Mouse (Mus musculus) embryo, embryonic 10 days (tissue): ENCODE data around the gene Spata32.

Experiments
- DNase-seq: peaks from one replicate; pipeline ENCODE4 v3.0.0-alpha.2; 2015; ENCODE audit warnings: low spot score

Spata32 gene

DNA sequence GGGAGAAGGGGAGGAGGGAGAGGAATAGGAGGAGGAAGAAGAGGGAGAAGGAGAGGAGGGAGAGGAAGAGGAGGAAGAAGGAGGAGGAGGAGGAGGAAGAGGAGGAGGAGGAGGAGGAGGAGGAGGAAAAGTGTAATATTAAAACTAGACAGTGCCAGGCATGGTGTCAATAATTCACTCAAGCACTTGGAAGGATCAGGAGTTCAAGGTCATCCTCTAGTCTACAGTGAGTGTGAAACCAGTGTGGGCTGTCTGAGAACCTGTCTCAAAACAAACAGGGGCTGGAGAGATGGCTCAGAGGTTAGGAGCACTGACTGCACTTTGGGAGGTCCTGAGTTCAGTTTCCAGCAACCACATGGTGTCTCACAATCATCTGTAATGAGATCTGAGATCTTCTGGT lies 15.9 kb downstream of the Spata32 start:
- no peak for DNase-seq

DNA sequence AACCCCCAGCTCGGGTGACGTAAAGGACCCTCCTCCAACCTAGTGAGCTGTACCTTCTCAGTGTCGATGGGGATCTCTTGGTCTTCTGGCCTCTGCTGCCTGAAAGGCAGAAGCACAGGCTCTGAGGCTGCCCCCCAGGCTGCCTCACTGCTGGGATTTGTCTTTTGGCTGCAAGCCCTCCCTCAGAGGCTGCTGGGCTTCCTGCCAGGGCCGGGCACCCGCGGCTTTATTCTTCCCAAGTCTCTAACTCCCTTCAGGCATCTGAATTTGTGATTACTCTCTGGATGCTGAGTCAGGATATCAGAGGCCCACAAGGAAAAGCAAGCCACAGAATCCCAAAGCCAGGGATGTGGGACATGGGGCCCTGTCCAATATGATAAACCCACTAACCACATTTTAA lies 16.6 kb downstream of the Spata32 start:
- DNase-seq, result no peak

DNA sequence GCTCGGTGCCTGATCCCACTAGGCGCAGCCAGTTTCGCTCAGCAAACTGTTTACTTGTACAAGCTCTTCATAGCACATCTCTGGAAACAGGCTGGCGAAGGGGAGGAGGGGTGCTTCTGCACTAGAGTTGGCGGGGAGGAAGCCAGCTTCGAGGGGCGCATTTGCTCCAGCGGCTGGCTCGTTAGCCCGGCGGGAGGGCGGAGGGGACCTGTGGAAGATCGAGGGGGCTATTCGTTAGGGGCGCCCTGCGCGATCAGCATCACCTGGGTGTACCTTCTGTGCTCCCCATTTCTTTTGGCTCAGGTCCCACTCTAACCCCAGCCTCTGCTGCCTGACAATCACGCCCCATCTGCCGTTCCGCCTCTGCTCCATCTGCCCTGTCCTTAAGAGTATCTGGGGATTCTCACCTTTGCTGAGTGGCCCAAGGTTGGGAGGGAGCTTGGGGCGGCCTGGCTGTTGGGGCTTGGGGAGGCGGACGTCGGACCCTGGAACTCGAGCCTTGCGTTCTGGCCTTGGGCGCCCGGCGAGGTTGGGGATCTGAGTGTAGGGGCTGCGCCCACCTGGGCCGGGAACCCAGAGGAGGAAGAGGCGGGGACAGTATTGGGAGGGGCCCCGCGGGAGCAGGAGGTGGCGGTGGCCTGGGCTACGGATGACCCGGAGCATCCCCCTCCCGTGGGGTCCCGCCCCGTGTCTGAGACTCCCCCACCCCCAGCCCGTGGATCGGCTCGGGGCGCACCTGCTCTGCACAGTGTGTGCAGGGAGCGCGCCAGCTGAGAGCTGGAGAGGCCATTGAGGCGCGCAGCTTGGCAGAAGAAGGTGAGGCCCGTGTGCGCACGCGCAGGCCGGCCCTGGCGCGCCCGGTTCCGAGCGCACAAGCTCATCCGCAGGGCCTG lies 19.1 kb downstream of the Spata32 start:
- peak; percentile 45 for DNase-seq

DNA sequence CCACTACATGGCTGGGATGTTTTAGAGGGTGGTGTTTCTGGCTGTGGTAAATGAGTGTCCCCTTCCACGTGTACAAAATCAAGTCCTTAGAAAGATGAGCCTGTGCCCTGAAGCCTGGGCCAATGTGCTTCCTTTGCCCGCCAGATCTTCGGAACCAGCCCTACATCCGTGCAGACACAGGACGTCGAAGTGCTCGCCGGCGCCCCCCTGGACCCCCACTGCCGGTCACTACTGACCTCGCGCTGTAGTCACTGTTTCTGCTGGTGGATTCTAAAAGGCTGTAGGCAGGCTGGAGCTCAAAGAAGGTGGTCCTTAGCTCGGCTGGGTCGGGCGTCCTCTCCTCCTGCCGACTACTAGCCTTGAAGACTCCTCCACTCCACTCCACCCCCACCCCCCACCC lies 19.9 kb downstream of the Spata32 start:
- no peak for DNase-seq

DNA sequence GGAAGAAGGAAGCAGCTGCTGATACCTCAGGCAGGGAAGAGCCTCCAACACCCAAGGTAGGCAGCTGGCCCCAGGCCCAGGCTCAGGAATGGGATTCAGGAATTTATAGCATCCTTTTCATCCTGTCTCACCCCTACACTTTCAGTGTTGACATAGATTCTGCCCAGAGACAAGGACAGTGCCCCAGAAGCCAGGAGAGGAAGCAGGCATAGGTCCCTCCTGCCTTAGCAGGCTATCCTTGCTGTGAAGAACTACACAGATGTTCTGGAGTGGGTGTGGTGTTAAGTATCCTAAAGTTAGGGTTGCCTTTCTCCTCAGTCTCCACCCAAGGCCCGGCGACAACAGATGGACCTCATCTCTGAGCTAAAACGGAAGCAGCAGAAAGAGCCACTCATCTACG lies 20.9 kb downstream of the Spata32 start:
- DNase-seq, result no peak

DNA sequence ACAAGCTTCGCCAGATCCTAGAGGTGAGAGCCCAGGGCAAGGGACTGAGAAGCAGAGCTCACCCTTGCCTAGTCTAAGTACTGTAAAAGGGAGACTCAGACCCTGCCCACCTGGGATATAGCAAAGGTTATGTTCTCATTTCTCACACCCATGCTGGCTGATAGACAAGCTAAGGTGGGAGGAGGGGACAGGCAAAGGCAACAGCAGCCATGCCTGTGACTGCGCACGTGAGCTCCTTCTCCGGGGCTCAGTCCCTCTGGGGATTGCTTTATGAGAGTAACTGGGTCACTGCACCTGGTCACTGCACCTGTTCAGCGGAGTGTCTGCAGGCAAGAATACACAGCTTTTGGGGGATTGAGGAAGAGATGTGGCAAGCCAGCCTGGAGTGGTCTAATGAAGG lies 22.6 kb downstream of the Spata32 start:
- DNase-seq, result no peak

DNA sequence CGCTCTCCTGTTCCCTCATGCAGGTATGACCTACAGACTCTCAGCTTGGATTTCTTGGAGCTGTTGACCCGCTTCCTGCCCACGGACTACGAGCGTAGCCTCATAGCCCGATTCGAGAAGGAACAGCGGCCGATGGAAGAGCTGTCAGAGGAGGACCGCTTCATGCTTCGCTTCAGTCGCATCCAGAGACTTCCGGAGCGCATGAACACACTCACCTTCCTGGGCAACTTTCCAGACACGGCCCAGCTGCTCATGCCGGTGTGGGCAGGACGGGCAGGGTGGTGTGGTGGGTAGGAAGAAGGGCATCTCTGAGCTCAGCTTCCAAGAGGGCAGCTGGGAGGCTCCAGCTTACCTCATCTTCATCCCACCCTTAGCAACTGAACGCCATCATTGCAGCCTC lies 23.0 kb downstream of the Spata32 start:
- no peak for DNase-seq

DNA sequence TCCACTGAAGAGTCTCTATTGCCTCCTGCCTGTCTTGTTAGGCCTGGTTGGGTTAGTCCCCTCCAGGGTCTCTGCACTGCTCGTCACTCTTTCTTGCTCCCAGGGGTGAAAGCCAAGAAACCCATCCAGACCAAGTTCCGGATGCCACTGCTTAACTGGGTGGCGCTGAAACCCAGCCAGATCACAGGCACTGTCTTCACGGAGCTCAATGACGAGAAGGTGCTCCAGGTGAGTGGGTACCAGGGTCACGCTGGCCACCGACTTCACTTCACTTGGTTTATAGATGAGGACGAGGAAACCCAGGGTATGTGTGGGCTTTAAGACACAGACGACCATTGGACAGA lies 24.4 kb downstream of the Spata32 start:
- no peak for DNase-seq

DNA sequence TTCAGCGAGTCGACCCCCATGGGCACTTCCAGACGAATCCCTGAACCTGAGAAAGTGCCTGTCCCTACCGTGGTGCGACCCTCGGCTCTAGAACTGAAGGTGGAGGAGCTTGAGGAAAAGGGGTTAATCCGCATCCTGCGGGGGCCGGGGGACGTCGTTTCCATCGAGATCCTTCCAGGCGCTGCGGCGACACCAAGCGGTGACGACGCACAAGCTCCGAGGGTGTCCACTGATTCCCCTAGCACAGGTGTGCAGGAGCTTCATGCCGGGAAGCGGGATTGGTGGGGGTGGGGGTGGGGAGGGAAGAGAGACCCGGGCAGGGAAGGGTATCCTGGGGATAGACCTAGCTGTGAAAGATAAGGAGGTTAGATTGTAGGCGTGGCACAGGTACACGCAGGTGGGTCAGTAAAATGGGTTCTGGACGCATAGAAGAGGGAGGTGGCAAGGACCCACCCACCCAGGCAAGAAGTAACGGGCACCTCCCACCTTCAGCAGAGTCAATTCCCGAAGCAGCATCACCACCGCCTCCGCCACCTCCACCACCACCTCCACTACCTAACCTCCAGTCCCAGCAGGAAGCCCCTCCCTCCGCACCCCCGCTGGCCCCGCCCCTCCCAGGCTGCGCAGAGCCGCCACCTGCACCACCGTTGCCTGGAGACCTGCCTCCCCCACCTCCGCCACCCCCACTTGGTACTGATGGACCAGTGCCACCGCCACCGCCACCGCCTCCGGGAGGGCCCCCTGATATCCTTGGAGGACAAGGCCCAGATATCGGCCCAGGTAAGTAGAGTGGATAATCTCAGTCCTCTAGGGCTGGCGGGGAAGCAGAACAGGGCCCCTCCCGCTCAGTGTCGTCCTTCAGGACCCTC lies 25.0 kb downstream of the Spata32 start:
- peak; percentile 66 for DNase-seq

DNA sequence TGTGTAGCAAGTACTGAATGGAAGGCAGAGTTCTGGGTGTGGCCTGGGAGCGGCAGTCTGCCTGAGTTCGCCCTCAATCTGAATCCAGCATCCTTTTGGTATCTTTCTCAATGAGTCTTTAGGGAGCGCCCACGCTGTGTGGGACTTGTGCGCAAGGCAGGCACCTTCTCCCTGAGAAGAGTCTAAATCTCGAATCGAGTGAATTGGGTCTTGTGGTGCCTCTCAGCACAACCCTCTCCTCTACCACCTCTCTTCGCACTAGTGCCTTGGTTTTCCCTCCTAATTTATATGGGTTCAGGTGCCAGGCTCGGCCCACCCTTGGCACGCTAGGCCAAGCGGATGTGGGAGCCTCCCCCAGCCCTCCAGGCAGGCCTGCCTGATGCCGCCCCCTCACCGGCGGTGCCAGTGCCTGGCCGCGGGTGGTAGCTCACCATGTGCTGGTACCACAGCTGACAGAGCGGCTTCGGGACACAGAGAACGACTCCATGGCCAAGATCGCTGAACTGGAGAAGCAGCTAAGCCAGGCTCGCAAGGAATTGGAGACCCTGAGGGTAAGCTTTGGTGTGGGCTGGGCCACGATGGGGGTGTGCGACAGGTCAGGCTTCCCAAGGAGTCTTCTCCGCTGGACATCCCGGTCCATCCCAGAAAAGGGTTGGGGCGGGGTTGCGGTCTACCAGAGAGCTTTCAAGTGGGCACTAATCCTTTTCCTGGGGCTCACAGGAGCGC lies 25.8 kb downstream of the Spata32 start:
- no peak for DNase-seq

DNA sequence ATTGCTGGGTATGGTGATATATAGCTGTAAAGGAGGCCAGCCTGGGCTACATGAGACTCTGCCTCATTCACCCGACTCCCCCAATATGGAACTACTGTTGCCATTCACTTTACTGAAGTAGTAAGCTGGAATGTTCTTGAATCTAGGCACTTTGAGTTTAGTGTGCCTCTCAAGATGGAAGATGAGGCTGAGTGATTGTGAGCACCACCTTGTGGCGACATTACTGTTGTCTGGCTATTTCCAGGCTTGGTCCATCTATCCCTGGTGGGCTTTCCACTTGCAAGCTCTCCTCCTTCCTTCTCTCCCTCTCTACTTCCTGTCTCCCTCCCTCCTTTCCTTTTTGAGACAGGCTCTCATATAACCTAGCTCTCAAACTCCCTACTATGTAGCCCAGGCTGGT lies 33.3 kb downstream of the Spata32 start:
- DNase-seq, result peak; percentile 82

DNA sequence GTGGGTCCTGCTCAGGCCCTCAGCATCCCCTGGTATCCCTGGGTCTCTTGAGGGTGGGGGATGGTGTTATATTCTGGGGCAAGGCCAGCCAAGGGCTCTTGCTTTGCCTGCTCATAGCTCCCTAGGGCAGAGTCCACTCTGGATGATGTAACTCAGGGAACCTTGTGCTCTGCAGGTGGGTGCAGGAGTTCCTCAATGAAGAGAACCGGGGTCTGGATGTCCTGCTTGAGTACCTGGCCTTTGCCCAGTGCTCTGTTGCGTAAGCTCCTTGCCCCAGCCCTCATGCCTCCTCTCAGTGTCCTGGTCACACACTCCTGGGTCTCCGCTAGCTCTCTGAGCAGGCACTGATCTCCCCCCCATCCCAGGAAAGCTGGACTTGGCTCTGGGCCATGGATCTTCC lies 36.3 kb downstream of the Spata32 start:
- no peak for DNase-seq

DNA sequence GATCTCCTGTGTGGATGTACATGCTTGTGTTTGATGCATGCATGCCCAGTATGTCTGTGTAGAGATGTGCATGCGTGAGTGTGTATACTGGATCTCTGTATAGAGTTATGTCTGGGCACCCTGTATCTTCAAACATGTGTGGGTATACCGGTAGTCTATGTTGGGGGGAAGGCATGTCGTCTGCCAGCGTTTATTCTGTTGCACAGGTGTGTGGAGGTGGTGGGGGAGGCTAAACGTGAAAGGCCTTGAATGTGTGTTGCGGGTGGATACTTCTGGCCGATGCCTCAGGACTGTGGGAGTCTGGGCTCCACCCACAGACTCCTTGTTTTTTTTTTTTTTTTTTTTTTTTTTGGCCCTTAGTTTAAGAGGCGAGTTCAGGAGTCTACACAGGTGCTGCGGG lies 36.9 kb downstream of the Spata32 start:
- no peak for DNase-seq

DNA sequence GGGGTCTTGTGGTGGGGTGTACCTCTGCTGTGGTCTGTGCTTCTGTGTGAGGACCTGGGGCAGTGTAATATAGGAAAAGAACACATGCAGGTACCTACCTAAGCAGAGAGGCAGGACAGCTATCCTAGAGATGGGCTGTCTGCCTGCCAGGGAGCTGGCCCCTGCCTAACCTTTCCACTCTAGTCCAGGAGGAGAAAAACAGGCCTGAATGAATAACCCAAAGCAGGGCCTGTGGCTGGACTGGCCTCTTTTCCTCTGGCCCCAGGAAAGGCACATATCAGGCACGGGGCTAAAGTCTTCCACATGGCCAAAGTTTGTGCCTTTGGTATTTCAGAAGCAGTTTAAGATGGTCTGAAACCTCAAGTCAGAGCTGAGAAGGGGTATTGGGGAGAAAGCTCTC lies 37.8 kb downstream of the Spata32 start:
- DNase-seq, result no peak

DNA sequence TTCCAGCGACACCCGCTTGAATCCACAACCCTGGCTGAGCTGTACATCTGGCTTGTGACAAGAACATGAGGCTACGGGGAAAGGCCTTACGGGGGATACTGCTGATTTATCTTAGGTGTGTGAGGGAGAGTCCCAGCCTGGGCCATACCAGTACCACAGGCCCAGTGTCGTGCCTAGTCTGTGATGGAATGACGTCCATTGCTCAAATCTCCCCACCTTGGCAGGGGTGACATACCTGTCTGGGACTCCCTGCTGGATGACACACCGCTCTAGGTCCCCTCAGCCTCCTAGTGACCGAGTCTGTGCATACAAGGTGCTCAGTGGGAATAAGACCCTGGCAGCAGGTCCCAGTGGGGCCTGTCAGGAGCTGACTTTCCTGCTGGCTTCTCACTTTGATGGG lies 39.5 kb downstream of the Spata32 start:
- no peak for DNase-seq

DNA sequence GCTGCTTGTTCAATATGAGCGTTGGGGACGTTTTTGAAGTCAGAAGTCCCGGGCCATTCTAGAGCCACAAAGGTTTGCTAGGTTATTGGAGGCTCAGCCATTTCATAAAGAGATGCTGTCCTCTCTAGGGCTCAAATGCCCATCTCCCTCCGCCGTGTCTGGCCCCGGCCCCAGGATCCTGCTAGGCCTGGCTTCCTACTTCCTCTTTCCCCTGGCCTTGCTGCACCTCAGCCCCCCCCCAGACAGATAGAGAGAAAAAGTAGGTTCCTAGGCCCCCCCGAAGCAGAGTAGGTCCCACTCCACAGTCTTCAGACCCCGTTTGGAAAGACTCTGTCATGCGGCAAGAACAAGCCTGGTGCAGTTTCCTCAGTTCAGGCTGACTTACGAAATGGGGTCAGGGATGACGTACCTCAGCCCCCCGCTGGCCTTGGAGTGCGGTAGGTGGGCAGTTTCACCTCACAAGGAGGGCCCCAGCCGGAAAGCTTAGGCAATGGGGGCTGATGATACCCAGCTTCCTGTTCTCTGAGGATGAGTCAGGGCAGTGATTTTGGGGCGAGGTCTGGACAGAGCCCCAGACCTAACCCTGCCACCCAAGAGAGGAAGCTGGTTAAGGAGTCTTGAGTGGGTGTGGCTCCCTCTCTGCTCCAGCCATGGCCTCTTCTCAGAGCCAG lies 40.3 kb downstream of the Spata32 start:
- no peak for DNase-seq

DNA sequence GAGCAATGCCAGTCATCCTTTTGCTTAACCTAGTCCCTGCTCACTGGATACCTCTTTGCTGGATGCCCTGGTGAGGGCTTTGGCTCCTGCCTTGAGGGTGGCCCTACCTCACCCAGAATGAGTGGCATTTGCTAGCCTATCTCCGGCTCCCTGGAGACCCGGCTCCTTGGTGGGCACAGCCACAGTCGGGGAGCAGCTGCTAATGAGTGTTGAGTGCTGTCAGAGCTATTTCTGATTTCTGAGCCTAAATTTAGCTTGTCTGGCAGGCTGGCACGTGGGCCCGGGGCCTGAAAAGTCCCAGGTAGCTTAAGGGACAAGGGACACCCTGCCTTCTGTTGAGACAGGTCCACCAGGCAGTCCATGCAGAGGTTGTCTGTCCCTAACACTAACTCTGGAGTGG lies 41.0 kb downstream of the Spata32 start:
- DNase-seq, result no peak

DNA sequence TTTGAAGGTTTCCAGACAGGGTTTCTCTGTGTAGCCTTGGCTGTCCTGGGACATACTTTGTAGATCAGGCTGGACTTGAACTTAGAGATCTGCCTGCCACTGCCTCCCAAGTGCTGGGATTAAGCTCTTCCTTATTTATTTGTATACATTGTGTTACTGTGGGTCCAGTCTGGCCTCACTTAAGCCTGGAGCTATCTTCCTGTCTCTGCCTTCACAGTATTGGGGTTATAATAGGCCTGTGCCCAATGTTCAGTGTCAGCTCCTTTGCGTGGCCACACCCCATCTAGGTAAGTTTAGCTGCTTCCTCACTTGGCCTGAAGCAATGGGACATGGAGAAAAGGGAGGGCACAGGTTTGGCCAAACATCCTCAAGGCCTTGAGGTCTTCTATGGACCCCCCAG lies 41.7 kb downstream of the Spata32 start:
- no peak for DNase-seq

DNA sequence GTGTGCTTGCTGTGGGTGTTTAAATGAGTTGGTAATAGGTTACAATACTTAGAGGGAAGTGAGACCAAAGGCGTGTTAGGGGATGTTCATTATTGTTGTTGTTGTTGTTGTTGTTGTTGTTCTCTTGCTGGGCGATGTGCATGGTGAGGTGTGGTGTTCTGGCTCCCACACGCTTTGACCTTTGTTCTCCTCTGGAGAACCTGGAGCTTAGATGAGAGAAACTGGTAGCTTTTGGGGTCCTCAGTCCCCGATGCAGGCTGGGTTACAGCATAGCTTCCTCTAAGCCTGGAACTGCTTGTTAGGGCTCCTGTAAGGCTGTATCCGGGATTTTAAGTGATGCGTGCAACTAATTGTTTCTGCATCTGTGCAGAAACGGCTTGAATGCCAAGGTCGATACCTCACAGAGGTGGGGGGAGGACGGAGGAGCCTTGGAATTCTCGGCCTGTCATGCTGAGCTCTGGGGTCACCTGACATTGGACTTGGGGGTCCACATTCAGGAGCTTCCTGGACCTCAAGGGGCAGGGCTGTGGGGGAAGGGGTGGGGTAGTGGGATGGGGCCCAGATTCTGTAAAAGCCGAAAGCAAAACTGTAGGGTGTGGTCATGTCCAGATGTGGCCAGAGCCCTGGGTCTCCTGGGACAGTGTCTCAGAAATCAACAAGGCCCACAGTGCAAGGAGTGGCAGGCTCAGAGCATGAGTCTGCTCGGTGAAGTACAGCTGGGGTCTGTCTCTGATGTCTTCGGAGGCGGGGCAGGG lies 42.4 kb downstream of the Spata32 start:
- no peak for DNase-seq

DNA sequence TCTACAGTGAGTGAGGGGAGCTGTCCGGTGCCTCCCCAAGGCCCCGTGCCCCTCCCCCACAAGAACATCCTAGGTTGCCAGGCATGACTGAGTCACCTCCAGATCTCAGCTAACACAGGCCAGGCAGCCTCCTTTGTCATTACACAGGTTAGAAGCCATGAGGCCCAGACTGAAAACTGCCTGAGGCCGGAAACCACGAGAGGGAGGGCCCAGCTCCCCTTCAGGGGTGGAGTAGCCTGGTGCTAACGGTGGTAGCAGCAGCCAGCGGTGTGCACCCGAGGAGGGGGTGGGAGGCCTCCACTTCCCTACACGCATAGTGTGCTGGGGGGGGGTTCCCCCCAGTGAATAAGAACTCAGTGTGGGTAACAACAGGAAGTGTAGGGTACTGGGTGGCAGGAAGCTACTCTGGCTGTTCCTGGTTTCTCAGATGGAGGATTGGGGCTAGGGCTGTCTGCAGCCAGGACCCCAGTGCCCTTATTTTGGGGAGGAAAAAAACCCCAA lies 43.3 kb downstream of the Spata32 start:
- no peak for DNase-seq

DNA sequence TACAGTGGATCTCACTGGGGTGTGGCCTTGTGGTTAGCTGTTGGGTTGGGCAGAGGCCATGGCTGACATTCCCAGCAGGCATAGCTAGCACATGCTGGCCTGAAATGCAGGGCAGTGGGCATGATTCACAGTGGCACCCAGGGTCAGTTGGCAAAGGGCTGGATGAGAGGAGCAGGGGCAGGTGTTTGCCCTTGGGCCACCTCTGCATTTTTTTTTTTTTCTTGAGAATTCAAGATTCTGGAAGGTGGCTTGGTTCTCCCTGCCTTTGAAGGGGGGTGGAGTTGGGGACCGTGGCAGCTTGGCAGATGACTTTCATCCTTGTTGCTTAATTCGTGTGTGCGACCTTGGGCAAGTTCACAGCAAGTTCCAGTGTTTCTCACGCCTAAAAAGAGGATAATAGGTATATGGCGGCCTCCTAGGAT lies 43.8 kb downstream of the Spata32 start:
- no peak for DNase-seq
